Mouse (Mus musculus) liver, embryonic 11.5 days (tissue): ENCODE measurements around the gene Agbl4. TPM values are rescaled to one million over a fixed set of nuclear protein-coding genes. Genes with fewer than 3 reads are reported as not detected.

Experiments used
- ATAC-seq: fragments of 200-750 bp; cut with Nextera tagmentation; replicated peaks from 2 replicates; pipeline ENCODE4 v1.8.0; 2017; ENCODE audit warnings: moderate number of reproducible peaks, mild to moderate bottlenecking, moderate TSS enrichment, moderate library complexity; ENCODE audit not compliant: low FRiP score
- DNase-seq: peaks from one replicate; pipeline ENCODE4 v3.0.0-alpha.2; 2017; ENCODE audit warnings: low spot score
- H3K27ac ChIP-seq: fragments of 300-500 bp; sonication (generic); 2 replicates; pipeline ENCODE4 v1.5.1; 2014; ENCODE audit warnings: mild to moderate bottlenecking, low read depth, low read length, control low read depth
- H3K27me3 ChIP-seq: fragments of 300-500 bp; sonication (generic); replicated peaks from 2 replicates; pipeline ENCODE4 v1.6.1; 2014; ENCODE audit warnings: low read length, mixed read lengths; ENCODE audit not compliant: control insufficient read depth, insufficient read depth
- H3K36me3 ChIP-seq: fragments of 300-500 bp; sonication (generic); 2 replicates; pipeline ENCODE4 v1.6.1; 2014; ENCODE audit warnings: mild to moderate bottlenecking, low read length, moderate library complexity, mixed read lengths; ENCODE audit not compliant: control insufficient read depth, insufficient read depth
- H3K4me1 ChIP-seq: fragments of 300-500 bp; sonication (generic); replicated peaks from 2 replicates; pipeline ENCODE4 v1.6.1; 2014; ENCODE audit warnings: low read length, mixed read lengths; ENCODE audit not compliant: control insufficient read depth, insufficient read depth
- H3K4me2 ChIP-seq: fragments of 300-500 bp; sonication (generic); 2 replicates; pipeline ENCODE4 v1.6.1; 2014; ENCODE audit warnings: mild to moderate bottlenecking, control low read depth, moderate library complexity
- H3K4me3 ChIP-seq: fragments of 300-500 bp; sonication (generic); 2 replicates; pipeline ENCODE4 v1.5.1; 2014; ENCODE audit warnings: low read depth, low read length, control low read depth
- H3K9ac ChIP-seq: fragments of 300-500 bp; sonication (generic); 2 replicates; pipeline ENCODE4 v1.6.1; 2014; ENCODE audit warnings: low read depth, low read length, control low read depth
- H3K9me3 ChIP-seq: fragments of 300-500 bp; sonication (generic); 2 replicates; pipeline ENCODE4 v1.6.1; 2016; ENCODE audit warnings: low read length, inconsistent platforms, mixed read lengths; ENCODE audit not compliant: control insufficient read depth
- WGBS: fragments of 180-500 bp; shearing (Covaris S2); extraction: QIAGEN DNeasy Blood & Tissue Kit; methylation state at CpG from one replicate; pipeline ENCODE4 v1.1.7; 2014; 5-methylcytosine and 5-hydroxymethylcytosine counted together
- polyA plus RNA-seq: library from polyadenylated mRNA; unstranded; fragments of >200 nt; fragmentation: Nextera tagmentation; extraction: Ambion mirVana; gene quantifications from 2 replicates; pipeline ENCODE4 v1.2.1, GENCODE M21; 2014

Gene Agbl4
- polyA plus RNA-seq, 1 experiment from 2014 or later: not detected

DNA sequence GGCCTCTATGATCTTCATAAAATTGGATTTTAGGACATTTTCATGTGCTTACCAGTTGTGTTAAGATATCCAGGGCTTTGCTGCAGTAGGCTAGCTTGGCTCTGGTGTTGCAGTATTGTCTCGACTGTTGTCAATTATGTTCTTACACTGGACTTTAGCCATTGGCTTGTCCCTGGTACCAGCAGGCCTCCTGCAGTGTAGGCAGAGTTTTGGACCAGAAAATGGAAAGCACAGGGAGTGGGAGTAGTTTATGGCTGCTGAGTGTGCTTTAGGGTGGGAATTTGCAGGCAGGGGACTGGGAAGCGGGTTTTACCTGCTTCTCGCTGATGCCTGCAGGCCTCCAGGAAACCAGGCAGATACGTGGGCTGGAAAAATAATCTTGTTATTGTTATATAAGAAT, 132.3 kb downstream of the Agbl4 start:
- no peak overlapping the region for H3K4me3 ChIP-seq
- H3K36me3 ChIP-seq: no peaks in the 10 kb centered on the region
- H3K4me1 ChIP-seq: no peaks in the 10 kb centered on the region
- no peaks in the 10 kb centered on the region for H3K27me3 ChIP-seq
- H3K27ac ChIP-seq: no peak overlapping the region
- 71% methylated on average over 4 of the region's 4 CpGs for WGBS
- ATAC-seq: no peak
- DNase-seq: no peak
- H3K9me3 ChIP-seq: no peaks in the 10 kb centered on the region
- no peak overlapping the region for H3K9ac ChIP-seq
- H3K4me2 ChIP-seq: no peak overlapping the region

DNA sequence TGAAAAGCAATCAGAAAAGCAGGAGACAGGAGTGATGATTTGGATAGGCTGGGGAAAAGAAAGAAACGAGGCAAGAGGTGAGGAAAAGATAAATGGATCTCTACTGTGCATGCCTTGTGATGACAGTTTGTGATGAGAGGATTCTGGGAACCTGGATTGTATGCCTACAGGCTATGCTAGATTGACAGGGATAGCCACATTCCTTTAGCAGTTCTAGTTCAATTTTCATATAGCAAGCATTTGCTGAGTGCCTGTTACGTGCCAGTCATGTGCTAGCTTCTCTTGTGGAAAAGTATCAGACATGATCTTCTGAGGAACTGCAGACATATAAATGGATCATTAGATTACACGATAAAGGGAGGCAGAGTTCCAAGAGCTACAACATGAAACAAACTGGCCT, 151.8 kb downstream of the Agbl4 start:
- Histone ChIP-seq H3K4me1 (no peaks in the 10 kb centered on the region), H3K27ac (no peak overlapping the region), H3K27me3 (no peaks in the 10 kb centered on the region), H3K4me2 (no peak overlapping the region), H3K36me3 (no peaks in the 10 kb centered on the region), H3K4me3 (no peak overlapping the region), H3K9me3 (no peaks in the 10 kb centered on the region), H3K9ac (no peak overlapping the region)
- WGBS: 58% methylated on average over 3 of the region's 3 CpGs
- DNase-seq (no peak), ATAC-seq (no peak)

DNA sequence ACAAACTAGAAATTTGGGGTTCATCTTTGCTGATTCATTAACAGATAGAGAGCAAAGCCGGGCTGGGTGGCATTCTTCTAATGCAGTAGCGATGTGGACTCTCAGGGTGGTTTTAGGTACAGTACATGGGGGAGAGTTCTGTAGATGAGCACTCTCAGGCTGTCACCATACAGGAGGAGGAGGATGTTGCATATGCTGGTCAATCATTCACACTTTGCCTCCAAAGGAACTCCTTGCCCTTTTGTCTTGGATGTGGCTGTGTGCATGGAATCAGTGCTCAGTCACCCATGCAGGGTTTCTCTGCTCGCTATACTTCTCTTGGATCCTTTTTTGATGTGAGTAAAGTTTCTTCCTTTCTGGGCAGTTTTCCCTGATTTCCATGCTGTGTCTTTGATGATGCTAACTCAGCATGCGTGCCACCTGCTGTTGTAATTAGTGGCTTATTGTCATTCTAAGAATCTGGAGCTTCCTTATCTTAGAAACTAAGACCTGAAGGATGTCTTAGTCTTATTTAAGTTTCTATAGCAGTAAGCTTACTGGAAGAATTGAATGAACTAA, 200.3 kb downstream of the Agbl4 start:
- Histone ChIP-seq H3K4me1 (no peaks in the 10 kb centered on the region), H3K4me3 (no peak overlapping the region), H3K27me3 (no peaks in the 10 kb centered on the region), H3K27ac (no peak overlapping the region), H3K4me2 (no peak overlapping the region), H3K36me3 (no peaks in the 10 kb centered on the region), H3K9me3 (no peaks in the 10 kb centered on the region), H3K9ac (no peak overlapping the region)
- WGBS: 68% methylated on average over 4 of the region's 4 CpGs
- ATAC-seq (no peak), DNase-seq (no peak)

- DNase-seq (no peak), ATAC-seq (no peak)
- H3K27ac ChIP-seq: no peak overlapping the region
- no peaks in the 10 kb centered on the region for H3K36me3 ChIP-seq
- H3K4me2 ChIP-seq: no peak overlapping the region
- no peaks in the 10 kb centered on the region for H3K4me1 ChIP-seq
- H3K27me3 ChIP-seq: no peaks in the 10 kb centered on the region
- no peak overlapping the region for H3K4me3 ChIP-seq
- H3K9me3 ChIP-seq: no peaks in the 10 kb centered on the region
- H3K9ac ChIP-seq: no peak overlapping the region
- 93% methylated on average over 3 of the region's 3 CpGs for WGBS
These were observed 244.0 kb downstream of the Agbl4 start for GRCm38 (mm10) chr4:110641417-110641816.

GRCm38 (mm10) chr4:110662940-110663339, 265.5 kb downstream of the Agbl4 start:
- no peak overlapping the region for H3K4me3 ChIP-seq
- no peak overlapping the region for H3K4me2 ChIP-seq
- 70% methylated on average over 2 of the region's 2 CpGs for WGBS
- ATAC-seq (no peak), DNase-seq (no peak)
- no peak overlapping the region for H3K9ac ChIP-seq
- no peaks in the 10 kb centered on the region for H3K9me3 ChIP-seq
- no peaks in the 10 kb centered on the region for H3K27me3 ChIP-seq
- no peaks in the 10 kb centered on the region for H3K36me3 ChIP-seq
- no peak overlapping the region for H3K27ac ChIP-seq
- no peaks in the 10 kb centered on the region for H3K4me1 ChIP-seq

GRCm38 (mm10) chr4:110674121-110674520, 276.7 kb downstream of the Agbl4 start:
- no peak overlapping the region for H3K4me2 ChIP-seq
- no peaks in the 10 kb centered on the region for H3K9me3 ChIP-seq
- WGBS: 74% methylated on average over 1 of the region's 1 CpGs
- H3K27ac ChIP-seq: no peak overlapping the region
- H3K27me3 ChIP-seq: no peaks in the 10 kb centered on the region
- no peak overlapping the region for H3K4me3 ChIP-seq
- ATAC-seq: no peak
- H3K4me1 ChIP-seq: no peaks in the 10 kb centered on the region
- no peaks in the 10 kb centered on the region for H3K36me3 ChIP-seq
- no peak overlapping the region for H3K9ac ChIP-seq
- DNase-seq: no peak

DNA sequence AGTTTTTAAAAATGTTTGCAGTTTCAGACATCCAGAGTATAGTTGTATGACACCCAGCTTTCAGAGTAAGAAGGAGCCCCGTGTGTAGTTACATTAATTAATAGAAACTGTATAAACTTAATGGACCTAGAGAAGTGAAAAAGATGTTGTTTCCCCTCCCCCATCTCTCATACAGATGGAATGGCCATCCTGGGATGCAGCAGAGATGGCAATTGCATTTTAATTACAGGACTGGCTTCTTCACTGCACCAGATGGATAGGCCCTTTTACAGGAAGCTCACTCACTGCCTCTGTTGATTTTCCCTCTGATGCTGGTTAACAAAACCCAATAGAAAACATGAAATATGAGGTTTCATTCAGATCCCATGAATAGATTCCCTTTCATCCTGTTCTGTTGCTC, 337.7 kb downstream of the Agbl4 start:
- H3K4me2 ChIP-seq: no peak overlapping the region
- no peak overlapping the region for H3K4me3 ChIP-seq
- no peak overlapping the region for H3K9ac ChIP-seq
- H3K36me3 ChIP-seq: no peaks in the 10 kb centered on the region
- H3K27ac ChIP-seq: no peak overlapping the region
- no peak for ATAC-seq
- H3K9me3 ChIP-seq: no peaks in the 10 kb centered on the region
- no peak for DNase-seq
- 62% methylated on average over 1 of the region's 1 CpGs for WGBS
- no peaks in the 10 kb centered on the region for H3K27me3 ChIP-seq
- H3K4me1 ChIP-seq: no peaks in the 10 kb centered on the region

GRCm38 (mm10) chr4:110757941-110758340, 360.5 kb downstream of the Agbl4 start:
- Histone ChIP-seq H3K4me1 (no peaks in the 10 kb centered on the region), H3K36me3 (no peaks in the 10 kb centered on the region)
- WGBS: 80% methylated on average over 2 of the region's 2 CpGs

DNA sequence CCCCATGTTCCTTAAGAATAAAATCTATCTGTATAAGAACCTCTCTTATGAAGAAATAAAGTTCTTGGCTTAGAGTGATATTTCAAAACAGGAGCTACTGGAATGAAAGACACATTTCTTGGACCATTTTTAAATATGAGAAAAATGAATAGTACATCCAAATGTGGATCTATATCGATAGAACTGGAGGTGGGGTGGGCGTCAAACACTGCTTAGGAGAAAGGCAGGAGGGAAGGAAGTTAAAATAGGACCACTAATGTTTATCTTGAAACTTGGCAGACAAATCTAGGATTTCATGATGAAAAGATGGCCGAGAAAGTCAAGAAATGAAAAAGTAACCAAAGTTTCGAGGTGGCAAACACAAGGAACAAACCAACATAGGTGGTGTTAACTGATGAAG, 391.1 kb downstream of the Agbl4 start:
- H3K4me3 ChIP-seq: no peak overlapping the region
- H3K4me1 ChIP-seq: no peaks in the 10 kb centered on the region
- no peak overlapping the region for H3K27ac ChIP-seq
- no peaks in the 10 kb centered on the region for H3K9me3 ChIP-seq
- no peak overlapping the region for H3K4me2 ChIP-seq
- no peaks in the 10 kb centered on the region for H3K36me3 ChIP-seq
- DNase-seq (no peak), ATAC-seq (no peak)
- WGBS: 62% methylated on average over 4 of the region's 4 CpGs
- H3K27me3 ChIP-seq: no peaks in the 10 kb centered on the region
- no peak overlapping the region for H3K9ac ChIP-seq

More at GRCm38 (mm10) chr4:110757941-110758340, 360.5 kb downstream of the Agbl4 start:
- Histone ChIP-seq H3K9ac (no peak overlapping the region), H3K9me3 (no peaks in the 10 kb centered on the region), H3K27me3 (no peaks in the 10 kb centered on the region), H3K27ac (no peak overlapping the region), H3K4me2 (no peak overlapping the region), H3K4me3 (no peak overlapping the region)
- DNase-seq: no peak
- ATAC-seq: no peak
